Mouse (Mus musculus) embryonic fibroblast, embryonic 13.5 days (primary cell): Measurements from ENCODE around the gene Smndc1.
A peak's percentile ranks its signal among the peaks of the same experiment; 100 is the strongest.

Experiments used
- CTCF ChIP-seq: IDR thresholded peaks from 2 replicates; pipeline ENCODE4 v1.5.1; 2011; ENCODE audit warnings: mild to moderate bottlenecking, control low read depth, low read length, moderate library complexity, borderline replicate concordance; ENCODE audit not compliant: insufficient read depth
- POLR2A ChIP-seq: IDR thresholded peaks from 2 replicates; pipeline ENCODE4 v1.6.1; 2011; ENCODE audit warnings: low read depth, mild to moderate bottlenecking, control low read depth, low read length, moderate library complexity

GRCm38 (mm10) chr19:53369469-53370043, 20.8 kb downstream of the Smndc1 start:
- no peak for TF ChIP-seq POLR2A
- peak; percentile 81 for TF ChIP-seq CTCF
